Mouse (Mus musculus): ENCODE measurements around the gene Ptk7.

DNA sequence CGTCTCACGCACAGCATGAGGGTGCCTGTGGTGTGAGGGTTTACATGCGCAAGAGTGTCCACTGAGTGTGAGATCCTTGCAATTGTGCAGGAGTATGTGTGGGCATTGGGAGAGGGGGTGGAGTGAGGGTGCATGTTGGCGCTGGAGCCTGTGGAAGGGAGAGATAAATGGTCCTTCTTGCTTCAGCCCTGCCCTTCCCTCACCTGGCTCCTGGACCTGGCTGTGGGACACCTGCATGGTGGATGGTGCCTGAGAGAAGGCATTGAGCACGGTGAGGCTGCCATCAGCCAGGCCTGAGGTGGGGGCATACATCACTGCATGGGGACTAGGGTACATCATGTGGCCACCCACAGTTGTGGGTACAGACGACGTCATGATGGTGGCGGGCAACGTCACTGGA is 79.7 kb downstream of the Ptk7 start:
- TF ChIP-seq POLR2A (IDR thresholded peaks at IDR 0.05; ENCODE audit: extremely low read depth, insufficient read depth, low read length) (no peak), CTCF (IDR thresholded peaks at IDR 0.05; ENCODE audit: extremely low read depth, insufficient read depth, low read length) (no peak)
